Mouse (Mus musculus): ENCODE measurements around the gene Actl11. TPM values are rescaled to one million over a fixed set of nuclear protein-coding genes. Genes with fewer than 3 reads are reported as not detected.

Actl11 gene
- polyA plus RNA-seq, 1 experiment from 2014 or later = not detected

DNA sequence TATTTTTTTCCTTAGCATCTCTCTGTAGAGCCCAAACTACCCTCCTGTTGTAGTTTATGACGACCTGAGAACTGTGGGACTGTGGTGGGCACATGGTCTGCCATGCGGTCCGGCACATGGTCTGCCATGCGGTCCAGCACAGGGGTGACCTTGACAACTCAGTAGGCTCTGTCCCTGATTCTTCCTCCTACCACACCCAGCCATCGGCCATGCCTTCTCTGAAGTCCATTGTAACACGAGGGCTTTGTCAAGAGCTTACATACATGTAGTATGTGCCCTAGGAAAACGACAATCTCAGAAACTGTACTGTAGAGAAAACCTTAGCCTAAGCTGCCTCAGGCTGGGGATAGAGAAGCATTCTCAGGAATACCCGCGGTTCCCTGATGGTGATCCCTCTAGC, 36.4 kb downstream of the Actl11 start:
- H3K4me1 ChIP-seq = peaks cover 10% of the 10 kb centered on the region
- no peaks in the 10 kb centered on the region for H3K9me3 ChIP-seq
- peaks cover 46% of the 10 kb centered on the region for H3K36me3 ChIP-seq
- no peak overlapping the region for H3K4me3 ChIP-seq
- H3K9ac ChIP-seq (replicated peaks) = no peak overlapping the region
- 94% methylated on average over 9 of the region's 9 CpGs for WGBS
- no peak for ATAC-seq (ENCODE audit: low FRiP score, low read depth)
- no peak overlapping the region for H3K27ac ChIP-seq (replicated peaks)
- H3K27me3 ChIP-seq = no peaks in the 10 kb centered on the region
- H3K4me2 ChIP-seq (replicated peaks) = no peak overlapping the region

DNA sequence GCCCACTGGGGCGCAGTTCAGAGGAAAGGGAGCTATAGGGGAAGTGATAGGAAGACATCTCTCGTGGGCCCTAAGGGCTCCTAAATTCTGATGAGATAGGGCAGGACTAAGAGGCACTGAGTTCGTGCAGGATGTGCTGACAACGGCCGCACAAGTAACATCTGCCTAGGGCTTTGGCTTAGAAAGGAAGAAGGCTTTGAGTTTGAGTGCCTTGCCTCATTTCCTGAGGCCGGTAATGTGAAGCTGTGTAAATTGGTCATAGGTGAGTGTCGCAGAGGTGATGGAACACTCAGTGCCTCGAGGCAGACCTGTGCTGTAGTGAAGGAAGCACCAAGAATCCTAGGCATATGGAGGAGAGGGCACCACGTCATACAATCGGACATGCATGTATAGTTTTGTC, 38.4 kb downstream of the Actl11 start:
- H3K4me3 ChIP-seq = no peak overlapping the region
- H3K9me3 ChIP-seq = no peaks in the 10 kb centered on the region
- H3K27ac ChIP-seq (replicated peaks) = no peak overlapping the region
- no peak for ATAC-seq (ENCODE audit: low FRiP score, low read depth)
- no peaks in the 10 kb centered on the region for H3K27me3 ChIP-seq
- peaks cover 46% of the 10 kb centered on the region for H3K36me3 ChIP-seq
- peaks cover under 1% of the 10 kb centered on the region; the same call in 1 of the 2 replicates for H3K4me1 ChIP-seq
- no peak overlapping the region for H3K4me2 ChIP-seq (replicated peaks)
- WGBS = 94% methylated on average over 10 of the region's 10 CpGs
- no peak overlapping the region for H3K9ac ChIP-seq (replicated peaks)

DNA sequence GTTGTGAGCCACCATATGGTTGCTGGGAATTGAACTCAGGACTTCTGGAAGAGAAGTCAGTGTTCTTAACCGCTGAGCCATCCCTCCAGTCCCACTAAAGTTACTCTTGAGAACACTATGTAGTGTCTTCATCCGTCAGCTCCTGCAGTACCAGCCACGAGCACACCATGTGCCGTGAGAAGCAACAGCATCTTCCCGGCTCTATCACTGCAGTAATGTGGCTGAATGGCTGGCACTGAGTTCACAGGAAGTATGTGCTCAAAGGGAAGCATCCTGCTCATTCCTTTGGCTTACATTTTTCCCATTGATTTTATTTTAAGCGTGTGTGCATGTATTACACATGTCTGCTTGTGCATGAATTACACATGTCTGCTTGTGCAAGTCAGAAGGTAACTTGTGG, 39.2 kb downstream of the Actl11 start:
- no peaks in the 10 kb centered on the region for H3K4me1 ChIP-seq
- H3K9me3 ChIP-seq = no peaks in the 10 kb centered on the region
- no peak overlapping the region for H3K27ac ChIP-seq (replicated peaks)
- H3K4me2 ChIP-seq (replicated peaks) = no peak overlapping the region
- H3K27me3 ChIP-seq = no peaks in the 10 kb centered on the region
- H3K9ac ChIP-seq (replicated peaks) = no peak overlapping the region
- H3K36me3 ChIP-seq = peaks cover 51% of the 10 kb centered on the region
- no peak for ATAC-seq (ENCODE audit: low FRiP score, low read depth)
- 88% methylated on average over 6 of the region's 6 CpGs for WGBS
- H3K4me3 ChIP-seq = no peak overlapping the region

DNA sequence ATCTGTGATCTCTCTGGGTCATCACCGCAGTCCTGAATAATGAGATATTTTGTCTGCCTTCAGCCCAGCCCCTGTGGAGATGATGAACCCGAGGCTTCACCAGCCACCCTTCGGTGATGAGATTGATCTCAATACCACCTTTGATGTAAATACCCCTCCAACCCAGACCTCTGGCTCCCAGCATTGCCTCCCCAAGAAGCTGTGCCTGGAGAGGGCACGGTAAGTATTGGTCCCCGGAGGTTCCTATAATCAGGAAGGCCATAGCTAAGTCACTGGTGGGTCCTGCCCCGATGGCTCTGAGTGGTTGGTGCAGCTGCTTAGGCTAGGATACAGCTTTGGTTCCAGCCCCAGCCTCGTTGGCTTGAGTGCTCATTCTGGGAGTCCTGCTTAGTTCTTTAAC, 40.3 kb downstream of the Actl11 start:
- Histone ChIP-seq H3K27ac (replicated peaks) (no peak overlapping the region), H3K4me1 (no peaks in the 10 kb centered on the region), H3K36me3 (peaks cover 54% of the 10 kb centered on the region), H3K9ac (replicated peaks) (no peak overlapping the region), H3K4me3 (no peak overlapping the region), H3K9me3 (no peaks in the 10 kb centered on the region), H3K27me3 (no peaks in the 10 kb centered on the region), H3K4me2 (replicated peaks) (no peak overlapping the region)
- WGBS = 92% methylated on average over 7 of the region's 7 CpGs
- no peak for ATAC-seq (ENCODE audit: low FRiP score, low read depth)

DNA sequence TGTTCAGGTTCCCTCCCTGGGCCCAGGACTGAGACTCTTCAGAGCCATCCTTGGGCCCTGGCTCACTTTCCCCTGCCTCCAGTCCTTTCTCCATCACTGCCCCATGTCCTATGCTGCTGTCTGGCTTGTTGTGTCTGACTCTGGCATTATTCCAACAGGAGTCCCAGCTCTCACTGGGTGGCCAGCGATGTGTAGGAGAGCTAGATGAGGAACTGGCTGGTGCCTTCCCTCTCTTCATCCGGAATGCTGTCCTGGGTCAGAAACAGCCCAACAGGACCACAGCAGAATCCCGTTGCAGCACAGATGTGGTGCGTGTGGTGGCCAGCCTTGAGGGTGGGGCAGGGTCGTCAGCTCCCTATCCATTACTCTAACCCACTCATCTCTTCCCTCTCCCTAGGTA, 42.0 kb downstream of the Actl11 start:
- H3K4me1 ChIP-seq = no peaks in the 10 kb centered on the region
- WGBS = 92% methylated on average over 5 of the region's 5 CpGs
- H3K27me3 ChIP-seq = no peaks in the 10 kb centered on the region
- H3K9me3 ChIP-seq = no peaks in the 10 kb centered on the region
- no peak for ATAC-seq (ENCODE audit: low FRiP score, low read depth)
- H3K36me3 ChIP-seq = peaks cover 54% of the 10 kb centered on the region
- H3K9ac ChIP-seq (replicated peaks) = no peak overlapping the region
- H3K4me3 ChIP-seq = no peak overlapping the region
- no peak overlapping the region for H3K4me2 ChIP-seq (replicated peaks)
- H3K27ac ChIP-seq (replicated peaks) = no peak overlapping the region

DNA sequence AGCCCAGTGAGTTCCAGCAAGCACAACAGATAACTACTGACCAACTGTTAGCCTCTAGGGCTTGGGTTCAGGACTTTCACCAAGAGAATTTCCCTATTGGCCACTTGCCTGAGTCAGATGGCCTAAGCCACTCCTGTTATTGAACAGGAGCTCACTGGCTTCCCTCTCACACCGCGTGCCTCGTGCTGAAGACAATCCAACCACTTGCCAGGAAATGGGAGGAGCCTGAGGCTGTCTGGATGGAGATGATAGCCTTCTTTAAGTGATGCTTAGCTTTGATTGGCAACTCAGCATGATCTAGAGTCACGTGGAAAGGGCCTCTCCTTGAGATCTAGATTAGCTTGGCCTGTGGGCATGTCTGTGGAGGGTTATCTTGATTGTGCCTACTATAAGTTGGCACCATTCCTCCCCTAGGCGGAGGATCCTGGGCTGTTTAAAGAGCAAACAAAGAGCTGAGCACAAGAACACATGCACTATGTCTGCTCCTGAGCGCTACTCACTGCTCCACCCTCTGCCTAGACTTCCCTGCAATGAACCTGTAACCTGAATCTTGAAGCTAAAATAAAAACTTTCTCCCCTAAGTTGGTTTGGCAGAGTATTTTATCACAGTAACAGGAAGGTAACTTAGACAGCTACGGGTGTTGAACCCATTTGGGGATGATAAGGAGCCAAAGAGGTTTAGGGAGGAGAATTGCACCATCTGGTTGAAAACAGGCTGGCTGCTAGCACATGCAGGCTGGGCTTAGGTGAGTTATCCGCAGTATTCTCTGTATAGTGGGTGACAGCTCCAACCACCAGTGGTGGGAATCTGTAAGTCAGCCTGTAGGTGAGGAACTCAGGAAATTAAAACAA, 43.6 kb downstream of the Actl11 start:
- 87% methylated on average over 8 of the region's 8 CpGs for WGBS

DNA sequence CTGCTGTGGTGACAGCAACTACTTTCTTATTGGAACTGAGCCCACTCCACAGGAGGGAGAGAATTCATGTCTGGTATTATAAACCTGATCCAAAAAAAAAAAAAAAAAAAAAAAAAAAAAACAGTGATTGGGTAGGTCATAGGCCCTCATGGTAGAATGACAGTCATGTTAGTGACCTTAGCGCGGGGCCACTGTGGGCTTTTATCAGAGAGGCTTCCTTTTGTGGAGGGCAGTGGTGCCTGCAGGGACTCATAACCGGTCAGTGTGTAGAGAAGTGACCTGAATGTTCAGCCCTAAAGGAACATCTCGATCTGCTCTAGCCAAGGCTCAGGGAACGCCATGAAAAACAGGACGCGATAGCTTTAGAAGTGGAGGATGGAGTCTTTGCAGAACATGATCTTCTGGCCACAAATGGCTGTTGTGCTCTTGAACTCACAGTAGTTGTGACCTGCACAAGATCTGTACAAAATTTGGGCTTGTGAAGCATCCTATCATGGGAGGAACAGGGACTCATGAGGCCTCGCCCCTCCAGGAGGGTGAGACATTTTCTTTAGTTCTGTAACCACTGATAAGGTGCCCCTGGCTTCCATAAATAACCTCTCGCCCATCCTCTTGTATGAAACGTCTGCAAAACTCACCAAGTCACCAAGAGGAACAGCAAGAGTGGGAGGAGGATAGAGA, 46.4 kb downstream of the Actl11 start:
- no peak for ATAC-seq (ENCODE audit: low FRiP score, low read depth)
- Histone ChIP-seq H3K27me3 (no peaks in the 10 kb centered on the region), H3K4me3 (no peak overlapping the region), H3K9me3 (no peaks in the 10 kb centered on the region), H3K27ac (replicated peaks) (no peak overlapping the region), H3K4me2 (replicated peaks) (no peak overlapping the region), H3K36me3 (peaks cover 31% of the 10 kb centered on the region), H3K9ac (replicated peaks) (no peak overlapping the region), H3K4me1 (no peaks in the 10 kb centered on the region)
- 80% methylated on average over 10 of the region's 10 CpGs for WGBS

More for the DNA sequence above, 43.6 kb downstream of the Actl11 start:
- Histone ChIP-seq H3K4me3 (no peak overlapping the region), H3K27me3 (no peaks in the 10 kb centered on the region), H3K36me3 (peaks cover 41% of the 10 kb centered on the region), H3K9ac (replicated peaks) (no peak overlapping the region), H3K27ac (replicated peaks) (no peak overlapping the region), H3K4me1 (no peaks in the 10 kb centered on the region), H3K9me3 (no peaks in the 10 kb centered on the region), H3K4me2 (replicated peaks) (no peak overlapping the region)
- no peak for ATAC-seq (ENCODE audit: low FRiP score, low read depth)

GRCm38 (mm10) chr9:107975399-107976386, 47.4 kb downstream of the Actl11 start, which contains the start of gene Uba7:
TSS of gene Uba7 (plus strand) at chr9:107975505.
- ATAC-seq (ENCODE audit: low FRiP score, low read depth) = no peak
- Histone ChIP-seq H3K27ac (replicated peaks) (no peak within 1 kb of the TSS), H3K4me1 (no peaks in the 10 kb centered on the region), H3K9ac (replicated peaks) (no peak within 1 kb of the TSS), H3K4me3 (no peak within 1 kb of the TSS), H3K4me2 (replicated peaks) (no peak within 1 kb of the TSS), H3K9me3 (no peaks in the 10 kb centered on the region), H3K27me3 (no peaks in the 10 kb centered on the region), H3K36me3 (peaks cover 20% of the 10 kb centered on the region)
- 73% methylated on average over 12 of the region's 12 CpGs for WGBS

GRCm38 (mm10) chr9:107978815-107979214, 50.5 kb downstream of the Actl11 start:
- Histone ChIP-seq H3K9ac (replicated peaks) (no peak overlapping the region), H3K27ac (replicated peaks) (no peak overlapping the region)

More at GRCm38 (mm10) chr9:107978815-107979214, 50.5 kb downstream of the Actl11 start:
- peaks cover 13% of the 10 kb centered on the region for H3K27me3 ChIP-seq
- no peak for ATAC-seq (ENCODE audit: low FRiP score, low read depth)
- no peaks in the 10 kb centered on the region for H3K36me3 ChIP-seq
- WGBS = 92% methylated on average over 12 of the region's 12 CpGs
- H3K4me1 ChIP-seq = peaks cover 20% of the 10 kb centered on the region
- no peaks in the 10 kb centered on the region for H3K9me3 ChIP-seq
- no peak overlapping the region for H3K4me3 ChIP-seq
- H3K4me2 ChIP-seq (replicated peaks) = no peak overlapping the region
